Comparison of ENCODE assay signal across 27 mouse cellular contexts in genomic region chr2:58140531-58140930, GRCm38 (mm10). TPM values are rescaled to one million over a fixed set of nuclear protein-coding genes. Genes with fewer than 3 reads are reported as not detected.
DNase-seq lines count a peak whose midpoint lies in the region; ATAC-seq lines count a peak whose summit lies in the region.
"Had no signal": no experiment of that assay in that cellular context is flagged by ENCODE, and none has a peak within 500 bp of the region (broad histone marks: within the 10 kb centered on the region; RNA-seq: fewer than 3 reads in every experiment).

No protein-coding gene starts in this region.

- H3K4me2 ChIP-seq in hindbrain, embryonic 16.5 days (ENCODE audit: low read length) = no peak overlapping the region
- H3K4me2 ChIP-seq: embryonic facial prominence, embryonic 12.5 days; heart, embryonic 12.5 days; hindbrain, embryonic 15.5 days; kidney, embryonic 15.5 days; limb, embryonic 12.5 days; liver, embryonic 15.5 days; lung, embryonic 14.5 days; midbrain, embryonic 11.5 days; neural tube, embryonic 12.5 days had no signal

- H3K27me3 ChIP-seq in hindbrain, embryonic 16.5 days (replicated peaks; ENCODE audit: control insufficient read depth, insufficient read depth, low read length) = no peaks in the 10 kb centered on the region
- H3K27me3 ChIP-seq: embryonic facial prominence, embryonic 12.5 days; heart, embryonic 12.5 days; hindbrain, embryonic 15.5 days; kidney, embryonic 15.5 days; limb, embryonic 12.5 days; liver, embryonic 15.5 days; neural tube, embryonic 12.5 days had no signal

- H3K4me1 ChIP-seq in hindbrain, embryonic 16.5 days (ENCODE audit: control insufficient read depth, insufficient read depth, low read depth, low read length) = no peaks in the 10 kb centered on the region
- H3K4me1 ChIP-seq: embryonic facial prominence, embryonic 12.5 days; heart, embryonic 12.5 days; hindbrain, embryonic 15.5 days; kidney, embryonic 15.5 days; neural tube, embryonic 12.5 days had no signal

- no peak for ATAC-seq in CD4-positive, CD25-positive, alpha-beta regulatory T cell, adult 4 months
- no peak for ATAC-seq in activated CD4-positive, CD25-positive, alpha-beta regulatory T cell, adult 4 months
- no peak for ATAC-seq in hindbrain, embryonic 16.5 days
- ATAC-seq: forebrain, embryonic 14.5 days; midbrain, embryonic 16.5 days had no signal

- no peak overlapping the region for H3K4me3 ChIP-seq in hindbrain, embryonic 16.5 days (ENCODE audit: low read length)
- H3K4me3 ChIP-seq: embryonic facial prominence, embryonic 12.5 days; heart, embryonic 12.5 days; hindbrain, embryonic 15.5 days; kidney, embryonic 15.5 days; limb, embryonic 12.5 days; liver, embryonic 15.5 days; neural tube, embryonic 12.5 days had no signal

- peaks cover 2% of the 10 kb centered on the region; the same call in 1 of the 2 replicates for H3K9me3 ChIP-seq in hindbrain, embryonic 16.5 days (ENCODE audit: control insufficient read depth, low read length)
- H3K9me3 ChIP-seq: embryonic facial prominence, embryonic 12.5 days; heart, embryonic 12.5 days; hindbrain, embryonic 15.5 days; kidney, embryonic 15.5 days; limb, embryonic 12.5 days; liver, embryonic 15.5 days; neural tube, embryonic 12.5 days had no signal

- H3K9ac ChIP-seq in hindbrain, embryonic 16.5 days (ENCODE audit: low read depth, low read length) = no peak overlapping the region
- H3K9ac ChIP-seq: embryonic facial prominence, embryonic 12.5 days; heart, embryonic 12.5 days; hindbrain, embryonic 15.5 days; kidney, embryonic 15.5 days; limb, embryonic 12.5 days; liver, embryonic 15.5 days; lung, embryonic 14.5 days; neural tube, embryonic 12.5 days had no signal

- H3K27ac ChIP-seq in hindbrain, embryonic 16.5 days (ENCODE audit: low read depth, low read length) = no peak overlapping the region
- H3K27ac ChIP-seq: embryonic facial prominence, embryonic 12.5 days; hindbrain, embryonic 15.5 days; kidney, embryonic 15.5 days; limb, embryonic 12.5 days; liver, embryonic 15.5 days; neural tube, embryonic 12.5 days had no signal

- no peaks in the 10 kb centered on the region for H3K36me3 ChIP-seq in hindbrain, embryonic 16.5 days (ENCODE audit: control insufficient read depth, insufficient read depth, low read length)
- H3K36me3 ChIP-seq: embryonic facial prominence, embryonic 12.5 days; heart, embryonic 12.5 days; hindbrain, embryonic 15.5 days; kidney, embryonic 15.5 days; limb, embryonic 12.5 days; liver, embryonic 15.5 days; neural tube, embryonic 12.5 days had no signal

- WGBS in hindbrain, embryonic 16.5 days = 79% methylated on average over 1 of the region's 1 CpGs

- peak; percentile 46 for DNase-seq in CD4-positive, CD25-positive, alpha-beta regulatory T cell, adult 2 months (ENCODE audit: low read depth, low spot score)
- peak; percentile 80 for DNase-seq in cerebellum, adult 11-12 months
- DNase-seq in cerebellum, adult 9-11 months = peak; percentile 85
- peak; percentile 53 for DNase-seq in naive thymus-derived CD4-positive, alpha-beta T cell, adult 2 months (ENCODE audit: low read depth)
- DNase-seq: adrenal gland, postnatal 25 days; embryo, embryonic 11 days; gastrocnemius, postnatal 25 days; heart, adult 18-20 months; kidney, adult 18-20 months; kidney, postnatal 25 days; lung, embryonic 14.5 days; lung, postnatal 14 days; right cerebral cortex, postnatal 4 days; thymus, postnatal 14 days had no signal

RNA-seq across cellular contexts. Expression of gene Cytip, which starts 54.8 kb away (rescaled TPM):
- 100 to 1,000 TPM; 430 to 456 TPM for polyA plus RNA-seq in CD4-positive, CD25-positive, alpha-beta regulatory T cell, adult 4 months (2017; shearing (Covaris generic))
- 100 to 1,000 TPM; 474 to 522 TPM for polyA plus RNA-seq in activated CD4-positive, CD25-positive, alpha-beta regulatory T cell, adult 4 months (2017; shearing (Covaris generic))
- 0.11 and 0.30 TPM in 2 replicates for polyA plus RNA-seq in hindbrain, embryonic 16.5 days (2015; fragmentation: Nextera tagmentation; extraction: Ambion mirVana)
- polyA plus RNA-seq: forebrain, embryonic 14.5 days had no signal

Comparison
In these comparisons a context has a peak if more than half of its experiments do, and no peak if none do; other contexts are left out.
1. RNA of gene Cytip, which starts 54.8 kb away (polyA plus RNA-seq): 474 to 522 TPM in activated CD4-positive, CD25-positive, alpha-beta regulatory T cell, adult 4 months and 430 to 456 TPM in CD4-positive, CD25-positive, alpha-beta regulatory T cell, adult 4 months; 0.11 to 0.30 TPM in hindbrain, embryonic 16.5 days; every median in the first group is over 100 times any median in the second.
2. Peak in every context shown above with its lines, with median percentiles within 50 percentile points of each other: DNase-seq.